Mouse (Mus musculus) embryonic facial prominence, embryonic 14.5 days (tissue): Measurements from ENCODE around the gene Nek2. TPM values are rescaled to one million over a fixed set of nuclear protein-coding genes. Genes with fewer than 3 reads are reported as not detected.

ENCODE experiments used
- ATAC-seq: fragments of 200-750 bp; cut with Nextera tagmentation; 2 replicates; pipeline ENCODE4 v1.8.0; 2017; ENCODE audit warnings: low read depth, moderate number of reproducible peaks, moderate TSS enrichment
- DNase-seq: peaks from one replicate; pipeline ENCODE4 v3.0.0-alpha.2; 2015; ENCODE audit warnings: low spot score
- H3K27ac ChIP-seq: fragments of 300-500 bp; sonication (generic); replicated peaks from 2 replicates; pipeline ENCODE4 v1.5.1; 2014; ENCODE audit warnings: low read depth, mild to moderate bottlenecking, low read length, moderate library complexity
- H3K27me3 ChIP-seq: fragments of 300-500 bp; sonication (generic); replicated peaks from 2 replicates; pipeline ENCODE4 v1.6.1; 2014; ENCODE audit warnings: low read length; ENCODE audit not compliant: control insufficient read depth, insufficient read depth
- H3K36me3 ChIP-seq: fragments of 300-500 bp; sonication (generic); 2 replicates; pipeline ENCODE4 v1.6.1; 2014; ENCODE audit warnings: low read length, mixed read lengths; ENCODE audit not compliant: control insufficient read depth, insufficient read depth
- H3K4me1 ChIP-seq: fragments of 300-500 bp; sonication (generic); 2 replicates; pipeline ENCODE4 v1.6.1; 2014; ENCODE audit warnings: antibody characterized with exemption, low read length; ENCODE audit not compliant: control insufficient read depth, insufficient read depth
- H3K4me2 ChIP-seq: fragments of 300-500 bp; sonication (generic); 2 replicates; pipeline ENCODE4 v1.6.1; 2014; ENCODE audit warnings: low read depth, mild to moderate bottlenecking, low read length, moderate library complexity, mixed read lengths
- H3K4me3 ChIP-seq: fragments of 300-500 bp; sonication (generic); 2 replicates; pipeline ENCODE4 v1.5.1; 2014; ENCODE audit warnings: low read depth, mild to moderate bottlenecking, low read length
- H3K9ac ChIP-seq: fragments of 300-500 bp; sonication (generic); 2 replicates; pipeline ENCODE4 v1.6.1; 2014; ENCODE audit warnings: low read depth, mild to moderate bottlenecking, low read length, moderate library complexity, mixed read lengths
- H3K9me3 ChIP-seq: fragments of 300-500 bp; sonication (generic); 2 replicates; pipeline ENCODE4 v1.6.1; 2016; ENCODE audit warnings: low read length; ENCODE audit not compliant: control insufficient read depth
- WGBS: fragments of 180-500 bp; shearing (Covaris S2); extraction: QIAGEN DNeasy Blood & Tissue Kit; methylation state at CpG from one replicate; pipeline ENCODE4 v1.1.7; 2014; 5-methylcytosine and 5-hydroxymethylcytosine counted together
- polyA plus RNA-seq: library from polyadenylated mRNA; unstranded; fragments of >200 nt; fragmentation: Nextera tagmentation; extraction: Ambion mirVana; gene quantifications from 2 replicates; pipeline ENCODE4 v1.2.1, GENCODE M21; 2014

Gene Nek2
- polyA plus RNA-seq, 1 experiment from 2014 or later = 28.1 TPM

DNA sequence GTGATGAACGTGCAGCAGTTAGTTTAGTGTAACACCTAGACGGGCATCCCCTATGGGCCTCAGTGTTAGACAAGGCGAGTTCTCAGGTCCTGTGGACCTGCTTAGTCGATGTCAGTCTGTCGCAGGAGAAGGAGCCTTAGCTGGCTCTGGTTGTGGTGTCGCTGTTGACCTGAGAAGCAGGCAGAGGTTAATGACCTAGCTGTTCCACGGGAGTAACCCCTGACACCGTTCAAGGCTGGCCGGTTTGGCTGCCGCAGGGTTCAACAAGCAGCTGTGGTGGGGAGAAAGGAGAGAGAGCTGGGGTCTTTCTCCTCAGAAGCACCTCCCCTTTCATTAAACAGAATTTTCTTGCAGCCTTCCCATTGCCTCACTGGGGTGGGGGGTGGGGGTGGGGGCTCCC lies 56.4 kb downstream of the Nek2 start:
- Histone ChIP-seq H3K9ac (no peak overlapping the region), H3K27me3 (no peaks in the 10 kb centered on the region), H3K9me3 (no peaks in the 10 kb centered on the region), H3K36me3 (no peaks in the 10 kb centered on the region), H3K4me1 (peaks cover 10% of the 10 kb centered on the region), H3K27ac (no peak overlapping the region), H3K4me3 (no peak overlapping the region), H3K4me2 (no peak overlapping the region)
- DNase-seq = no peak
- ATAC-seq = no peak
- 38% methylated on average over 10 of the region's 10 CpGs for WGBS

- H3K4me1 ChIP-seq = peaks cover 10% of the 10 kb centered on the region
- no peaks in the 10 kb centered on the region for H3K36me3 ChIP-seq
- no peaks in the 10 kb centered on the region for H3K9me3 ChIP-seq
- 47% methylated on average over 4 of the region's 4 CpGs for WGBS
- no peak overlapping the region for H3K9ac ChIP-seq
- H3K4me2 ChIP-seq = no peak overlapping the region
- no peak overlapping the region for H3K27ac ChIP-seq
- no peaks in the 10 kb centered on the region for H3K27me3 ChIP-seq
- no peak for ATAC-seq
- DNase-seq = peak; percentile 64
- H3K4me3 ChIP-seq = no peak overlapping the region
Measured at GRCm38 (mm10) chr1:191878518-191878921, 57.3 kb downstream of the Nek2 start.

DNA sequence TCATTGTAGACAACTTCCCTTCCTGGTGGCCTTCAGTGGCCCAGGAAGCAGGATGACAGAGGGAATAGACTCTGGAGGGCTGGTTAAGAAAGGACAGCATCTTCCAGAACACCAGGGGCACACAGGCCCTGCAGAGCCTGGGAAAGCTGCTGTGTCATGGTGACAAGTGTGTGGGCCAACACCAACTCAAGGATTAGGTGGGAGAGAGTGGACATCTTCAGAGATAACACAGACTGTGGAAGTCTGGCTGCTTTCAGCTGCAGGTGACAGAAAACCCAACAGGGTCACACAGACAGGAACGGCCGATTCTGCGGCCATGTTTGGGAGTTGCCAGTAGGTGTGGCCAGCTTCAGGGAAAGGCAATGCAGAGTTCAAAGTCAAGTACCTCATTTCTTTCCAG lies 59.0 kb downstream of the Nek2 start:
- DNase-seq (no peak), ATAC-seq (no peak)
- Histone ChIP-seq H3K9ac (no peak overlapping the region), H3K4me1 (peaks cover 10% of the 10 kb centered on the region), H3K27me3 (no peaks in the 10 kb centered on the region), H3K36me3 (no peaks in the 10 kb centered on the region), H3K4me2 (no peak overlapping the region), H3K4me3 (no peak overlapping the region), H3K9me3 (no peaks in the 10 kb centered on the region), H3K27ac (no peak overlapping the region)
- 100% methylated on average over 3 of the region's 3 CpGs for WGBS

DNA sequence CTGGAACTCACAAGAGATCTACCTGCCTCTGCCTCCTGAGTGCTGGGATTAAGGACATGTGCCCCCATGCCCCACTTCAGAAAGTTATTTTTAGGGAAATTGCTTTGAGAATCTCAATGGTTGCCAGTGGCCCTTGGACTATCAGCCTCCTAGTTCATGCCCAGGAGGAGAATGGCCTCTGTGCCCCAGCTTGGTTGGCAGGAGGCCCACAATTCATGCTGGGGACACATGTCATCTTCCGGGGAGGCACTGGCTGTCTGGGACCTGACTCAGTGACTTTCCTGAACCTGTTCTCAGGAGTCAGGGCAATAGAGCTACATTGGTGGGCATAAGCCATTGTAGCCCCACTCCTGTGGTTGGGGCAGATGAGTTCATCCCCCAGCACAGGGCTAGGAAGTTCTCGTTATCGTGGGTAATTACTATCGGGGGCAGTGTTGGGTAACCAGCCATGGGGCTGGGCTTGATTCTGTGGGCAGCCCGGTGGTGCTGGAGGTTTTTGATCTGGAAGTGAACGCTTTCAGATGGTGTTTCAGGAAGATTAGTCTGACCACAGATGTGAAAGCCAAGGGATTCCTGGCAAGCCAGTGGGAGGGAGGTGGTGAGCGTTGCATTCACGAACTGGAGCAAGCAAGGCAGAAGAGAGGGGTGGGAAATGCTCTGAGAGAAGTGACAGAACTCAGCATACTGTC lies 59.8 kb downstream of the Nek2 start:
- WGBS = 51% methylated on average over 8 of the region's 8 CpGs

GRCm38 (mm10) chr1:191881663-191882062 lies 60.4 kb downstream of the Nek2 start:
- Histone ChIP-seq H3K4me3 (no peak overlapping the region), H3K4me1 (peaks cover 10% of the 10 kb centered on the region), H3K27me3 (no peaks in the 10 kb centered on the region), H3K4me2 (no peak overlapping the region), H3K9me3 (no peaks in the 10 kb centered on the region), H3K27ac (no peak overlapping the region), H3K36me3 (no peaks in the 10 kb centered on the region), H3K9ac (no peak overlapping the region)
- ATAC-seq = no peak
- 63% methylated on average over 2 of the region's 2 CpGs for WGBS
- no peak for DNase-seq

More for the DNA sequence above, 59.8 kb downstream of the Nek2 start:
- no peak overlapping the region for H3K4me3 ChIP-seq
- no peaks in the 10 kb centered on the region for H3K9me3 ChIP-seq
- H3K27ac ChIP-seq = no peak overlapping the region
- DNase-seq (peak; percentile 58), ATAC-seq (peak; percentile 45; the same call in 1 of the 2 replicates)
- no peaks in the 10 kb centered on the region for H3K36me3 ChIP-seq
- H3K4me1 ChIP-seq = peaks cover 10% of the 10 kb centered on the region
- H3K9ac ChIP-seq = no peak overlapping the region
- no peak overlapping the region for H3K4me2 ChIP-seq
- H3K27me3 ChIP-seq = no peaks in the 10 kb centered on the region

Other genes starting within 250 kb of the Nek2 start
- 37.6 and 43.0 TPM in 2 replicates for gene Dtl, start 245.9 kb upstream of the Nek2 start, polyA plus RNA-seq
- gene Ints7, start 245.8 kb upstream of the Nek2 start, polyA plus RNA-seq = 31.1 and 39.1 TPM in 2 replicates
- 33.3 and 35.8 TPM in 2 replicates for gene Lpgat1, start 103.6 kb upstream of the Nek2 start, polyA plus RNA-seq
- 2.5 and 3.4 TPM in 2 replicates for gene Slc30a1, start 85.3 kb downstream of the Nek2 start, polyA plus RNA-seq
- 5.0 and 6.0 TPM in 2 replicates for gene Rd3, start 155.9 kb downstream of the Nek2 start, polyA plus RNA-seq